Mouse (Mus musculus) layer of hippocampus, adult 11-12 months (tissue): Measurements from ENCODE around the gene Ccdc88b.

ENCODE experiments used
- DNase-seq: peaks from one replicate; pipeline ENCODE4 v3.0.0; 2022; ENCODE audit warnings: low spot score

Ccdc88b gene

GRCm38 (mm10) chr19:6829870-6830555 is 28.0 kb downstream of the Ccdc88b start:
- no peak for DNase-seq

DNA sequence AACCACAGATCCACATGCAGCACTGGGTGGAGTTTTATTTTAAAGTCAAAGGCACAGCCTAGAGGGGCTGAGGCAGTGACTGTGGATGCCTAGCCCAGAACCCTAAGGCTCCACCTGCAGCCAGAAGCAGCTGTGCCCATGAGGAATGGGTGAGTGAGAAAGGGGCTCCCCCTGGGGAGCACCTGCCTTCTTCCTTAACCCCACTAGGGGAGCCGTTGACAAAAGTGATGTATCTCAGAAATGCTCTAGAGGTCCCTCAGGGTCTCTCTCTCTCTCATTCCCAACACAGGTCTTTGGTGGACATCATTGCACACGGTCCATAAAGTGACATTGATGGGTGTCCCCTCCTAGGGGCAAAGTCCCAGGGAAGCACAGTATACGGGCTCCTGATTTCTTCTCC is 28.9 kb downstream of the Ccdc88b start:
- no peak for DNase-seq

GRCm38 (mm10) chr19:6826601-6827000 is 31.4 kb downstream of the Ccdc88b start:
- DNase-seq, result no peak

GRCm38 (mm10) chr19:6825384-6825783 is 32.6 kb downstream of the Ccdc88b start:
- DNase-seq, result no peak

- DNase-seq, result no peak
Measured at GRCm38 (mm10) chr19:6820538-6821195, 37.3 kb downstream of the Ccdc88b start.

- no peak for DNase-seq
Measured at GRCm38 (mm10) chr19:6819143-6819827, 38.7 kb downstream of the Ccdc88b start.

- DNase-seq, result no peak
Measured at GRCm38 (mm10) chr19:6814958-6815357, 43.1 kb downstream of the Ccdc88b start.

GRCm38 (mm10) chr19:6814366-6814765 is 43.6 kb downstream of the Ccdc88b start:
- no peak for DNase-seq
